ENCODE assay signal across 8 mouse cellular contexts in genomic region chr8:61607463-61607813, GRCm38 (mm10).
DNase-seq lines count a peak whose midpoint lies in the region; ATAC-seq and TF ChIP-seq lines count a peak whose summit lies in the region.

No protein-coding gene starts in this region.

- no peak for TF ChIP-seq CTCF in thymus, adult 2 months (IDR thresholded peaks at IDR 0.05; ENCODE audit: borderline replicate concordance, control insufficient read depth, extremely low read depth, insufficient read depth, low read length, poor library complexity)

- no peak for TF ChIP-seq POLR2A in thymus, adult 2 months (IDR thresholded peaks at IDR 0.05; ENCODE audit: control insufficient read depth, extremely low read depth, insufficient read depth, low read length, poor library complexity)

- peak overlapping the region; percentile 85 for H3K27ac ChIP-seq in kidney, embryonic 15.5 days
- H3K27ac ChIP-seq in forebrain, embryonic 11.5 days (ENCODE audit: low read depth, low read length) = peak overlapping the region; percentile 84
- H3K27ac ChIP-seq in intestine, embryonic 16.5 days (ENCODE audit: low read length) = peak overlapping the region; percentile 79
- H3K27ac ChIP-seq in midbrain, embryonic 16.5 days (ENCODE audit: low read length) = peak overlapping the region; percentile 57; the same call in 1 of the 2 replicates
- H3K27ac ChIP-seq in thymus, adult 2 months (ENCODE audit: control insufficient read depth, insufficient read depth, low read length) = no peak overlapping the region

- H3K9me3 ChIP-seq in kidney, embryonic 15.5 days (replicated peaks) = no peaks in the 10 kb centered on the region
- H3K9me3 ChIP-seq in forebrain, embryonic 11.5 days (ENCODE audit: control insufficient read depth, low read length) = no peaks in the 10 kb centered on the region
- H3K9me3 ChIP-seq in intestine, embryonic 16.5 days (ENCODE audit: control insufficient read depth, low read length) = no peaks in the 10 kb centered on the region
- H3K9me3 ChIP-seq in midbrain, embryonic 16.5 days (replicated peaks; ENCODE audit: control insufficient read depth, low read length, poor library complexity, severe bottlenecking) = no peaks in the 10 kb centered on the region

- 0 out of 2 replicates have a peak overlapping the region, but pooled peaks have one; percentile 23 for H3K4me2 ChIP-seq in kidney, embryonic 15.5 days
- H3K4me2 ChIP-seq in forebrain, embryonic 11.5 days (ENCODE audit: low read depth, low read length, severe bottlenecking) = no peak overlapping the region
- H3K4me2 ChIP-seq in intestine, embryonic 16.5 days (ENCODE audit: low read depth, low read length) = no peak overlapping the region
- H3K4me2 ChIP-seq in midbrain, embryonic 16.5 days (ENCODE audit: low read length) = no peak overlapping the region

- no peaks in the 10 kb centered on the region for H3K36me3 ChIP-seq in kidney, embryonic 15.5 days
- no peaks in the 10 kb centered on the region for H3K36me3 ChIP-seq in forebrain, embryonic 11.5 days (ENCODE audit: control insufficient read depth, insufficient read depth, low read length)
- H3K36me3 ChIP-seq in intestine, embryonic 16.5 days (ENCODE audit: control insufficient read depth, insufficient read depth, low read length) = no peaks in the 10 kb centered on the region
- no peaks in the 10 kb centered on the region for H3K36me3 ChIP-seq in midbrain, embryonic 16.5 days (ENCODE audit: control insufficient read depth, insufficient read depth, low read length)
- no peaks in the 10 kb centered on the region for H3K36me3 ChIP-seq in thymus, adult 2 months (ENCODE audit: control insufficient read depth, insufficient read depth, low read length)

- DNase-seq in kidney, adult 11 months = no peak
- DNase-seq in forebrain, embryonic 11.5 days (ENCODE audit: low spot score) = peak; percentile 45
- DNase-seq in layer of hippocampus, adult 18-20 months (ENCODE audit: low spot score in 2 of 2) = no peak
- DNase-seq in thymus, adult 2 months = no peak
- DNase-seq in right cerebral cortex, postnatal 25 days = no peak

- H3K27me3 ChIP-seq in kidney, embryonic 15.5 days = no peaks in the 10 kb centered on the region
- H3K27me3 ChIP-seq in forebrain, embryonic 11.5 days (ENCODE audit: control insufficient read depth, insufficient read depth, low read length) = no peaks in the 10 kb centered on the region
- H3K27me3 ChIP-seq in intestine, embryonic 16.5 days (replicated peaks; ENCODE audit: control insufficient read depth, insufficient read depth, low read length) = no peaks in the 10 kb centered on the region
- H3K27me3 ChIP-seq in midbrain, embryonic 16.5 days (ENCODE audit: control insufficient read depth, insufficient read depth, low read depth, low read length) = no peaks in the 10 kb centered on the region
- no peaks in the 10 kb centered on the region for H3K27me3 ChIP-seq in thymus, adult 2 months (ENCODE audit: control insufficient read depth, insufficient read depth, low read length)

- no peak overlapping the region for H3K9ac ChIP-seq in kidney, embryonic 15.5 days
- H3K9ac ChIP-seq in forebrain, embryonic 11.5 days (ENCODE audit: low read length) = no peak overlapping the region
- H3K9ac ChIP-seq in intestine, embryonic 16.5 days (ENCODE audit: low read depth, low read length) = no peak overlapping the region
- H3K9ac ChIP-seq in midbrain, embryonic 16.5 days (ENCODE audit: low read depth, low read length) = no peak overlapping the region

- 27% methylated on average over 6 of the region's 6 CpGs for WGBS in kidney, embryonic 15.5 days
- 26% methylated on average over 6 of the region's 6 CpGs for WGBS in forebrain, embryonic 11.5 days
- 29% methylated on average over 6 of the region's 6 CpGs for WGBS in intestine, embryonic 16.5 days
- 38% methylated on average over 6 of the region's 6 CpGs for WGBS in midbrain, embryonic 16.5 days
- WGBS in thymus, adult 2 months = 89% methylated on average over 6 of the region's 6 CpGs

- peaks cover 16% of the 10 kb centered on the region for H3K4me1 ChIP-seq in kidney, embryonic 15.5 days
- peaks cover 2% of the 10 kb centered on the region for H3K4me1 ChIP-seq in forebrain, embryonic 11.5 days (replicated peaks; ENCODE audit: control insufficient read depth, insufficient read depth, low read length)
- H3K4me1 ChIP-seq in intestine, embryonic 16.5 days (ENCODE audit: control insufficient read depth, insufficient read depth, low read length) = peaks cover 6% of the 10 kb centered on the region; the same call in 1 of the 2 replicates
- peaks cover 2% of the 10 kb centered on the region; the same call in 1 of the 2 replicates for H3K4me1 ChIP-seq in midbrain, embryonic 16.5 days (ENCODE audit: control insufficient read depth, insufficient read depth, low read length)
- H3K4me1 ChIP-seq in thymus, adult 2 months (replicated peaks; ENCODE audit: control insufficient read depth, insufficient read depth, low read length) = no peaks in the 10 kb centered on the region; the same call in 1 of the 2 replicates

- ATAC-seq in kidney, embryonic 15.5 days (replicated peaks; ENCODE audit: low FRiP score) = no peak
- peak; percentile 6; the same call in 1 of the 2 replicates for ATAC-seq in forebrain, embryonic 11.5 days (replicated peaks; ENCODE audit: low FRiP score)
- ATAC-seq in intestine, embryonic 16.5 days = peak; percentile 23
- ATAC-seq in midbrain, embryonic 16.5 days = 0 out of 2 replicates have a peak, but pooled peaks have one; percentile 5

- no peak overlapping the region for H3K4me3 ChIP-seq in kidney, embryonic 15.5 days (replicated peaks)
- no peak overlapping the region for H3K4me3 ChIP-seq in forebrain, embryonic 11.5 days (ENCODE audit: low read depth, low read length)
- no peak overlapping the region for H3K4me3 ChIP-seq in intestine, embryonic 16.5 days (ENCODE audit: low read length)
- H3K4me3 ChIP-seq in midbrain, embryonic 16.5 days (ENCODE audit: low read depth, low read length) = no peak overlapping the region
- no peak overlapping the region for H3K4me3 ChIP-seq in thymus, adult 2 months (ENCODE audit: control insufficient read depth, insufficient read depth, low read length)
